Mouse (Mus musculus) brown adipose tissue, adult 24 weeks (tissue): ENCODE data around the gene Iscu. TPM values are rescaled to one million over a fixed set of nuclear protein-coding genes. Genes with fewer than 3 reads are reported as not detected.

Experiments used
- H3K27ac ChIP-seq: fragments of 200-500 bp; replicated peaks from 2 replicates; pipeline ENCODE4 v1.5.1; 2012; ENCODE audit warnings: low read depth, mild to moderate bottlenecking, low read length
- H3K4me1 ChIP-seq: fragments of 200-500 bp; 2 replicates; pipeline ENCODE4 v1.6.1; 2012; ENCODE audit warnings: low read length, mixed read lengths; ENCODE audit not compliant: control insufficient read depth, insufficient read depth, insufficient read length
- H3K4me3 ChIP-seq: fragments of 200-500 bp; 2 replicates; pipeline ENCODE4 v1.5.1; 2012; ENCODE audit warnings: low read depth, mild to moderate bottlenecking, low read length, moderate library complexity; ENCODE audit not compliant: insufficient read depth
- polyA plus RNA-seq: library from polyadenylated mRNA; stranded (reverse); fragments of >200 nt; gene quantifications from 2 replicates; pipeline ENCODE4 v1.2.4, GENCODE M21; 2012; ENCODE audit not compliant: missing spikeins, insufficient read depth, insufficient read length

Iscu gene
- polyA plus RNA-seq, 1 experiment = 426 TPM

GRCm38 (mm10) chr5:113812638-113813037 is 40.1 kb downstream of the Iscu start:
- Histone ChIP-seq H3K27ac (no peak overlapping the region), H3K4me1 (no peaks in the 10 kb centered on the region), H3K4me3 (no peak overlapping the region)

- H3K4me3 ChIP-seq = no peak overlapping the region
- no peaks in the 10 kb centered on the region for H3K4me1 ChIP-seq
- H3K27ac ChIP-seq = no peak overlapping the region
These were observed 41.1 kb downstream of the Iscu start for GRCm38 (mm10) chr5:113813608-113814007.

- H3K4me3 ChIP-seq = no peak overlapping the region
- H3K4me1 ChIP-seq = no peaks in the 10 kb centered on the region
- no peak overlapping the region for H3K27ac ChIP-seq
These were observed 41.8 kb downstream of the Iscu start for GRCm38 (mm10) chr5:113814111-113815040.

- no peak overlapping the region for H3K4me3 ChIP-seq
- no peak overlapping the region for H3K27ac ChIP-seq
- no peaks in the 10 kb centered on the region for H3K4me1 ChIP-seq
These were observed 42.5 kb downstream of the Iscu start for GRCm38 (mm10) chr5:113815041-113815389.

- H3K4me3 ChIP-seq = no peak overlapping the region
- no peaks in the 10 kb centered on the region for H3K4me1 ChIP-seq
These were observed 43.1 kb downstream of the Iscu start for GRCm38 (mm10) chr5:113815638-113816152.

GRCm38 (mm10) chr5:113818572-113818971 is 46.0 kb downstream of the Iscu start:
- Histone ChIP-seq H3K27ac (no peak overlapping the region), H3K4me3 (no peak overlapping the region), H3K4me1 (no peaks in the 10 kb centered on the region)

More at GRCm38 (mm10) chr5:113815638-113816152, 43.1 kb downstream of the Iscu start:
- H3K27ac ChIP-seq = no peak overlapping the region

DNA sequence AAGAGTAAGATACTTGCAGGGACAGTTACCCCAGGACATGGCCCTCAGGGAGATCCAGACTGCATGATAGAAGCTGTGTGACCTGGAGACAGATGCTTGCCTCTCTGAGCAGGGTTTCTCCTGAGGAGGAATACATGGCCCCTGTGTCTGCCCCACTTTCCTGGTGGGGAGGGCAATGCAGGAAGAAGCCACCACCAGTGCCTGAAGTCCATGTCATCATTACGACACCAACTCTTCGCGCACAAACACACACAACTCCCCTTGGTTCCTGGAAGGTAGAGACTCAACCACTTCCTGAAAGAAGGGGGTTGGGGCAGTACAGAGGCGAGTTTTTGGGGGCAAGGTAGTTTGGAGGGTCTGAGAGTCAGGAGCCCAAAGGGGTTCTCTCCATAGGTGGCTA is 51.7 kb downstream of the Iscu start:
- Histone ChIP-seq H3K4me1 (no peaks in the 10 kb centered on the region), H3K4me3 (no peak overlapping the region), H3K27ac (no peak overlapping the region)

GRCm38 (mm10) chr5:113825558-113825957 is 53.0 kb downstream of the Iscu start:
- Histone ChIP-seq H3K4me1 (no peaks in the 10 kb centered on the region), H3K27ac (no peak overlapping the region), H3K4me3 (no peak overlapping the region)

GRCm38 (mm10) chr5:113826619-113827018 is 54.1 kb downstream of the Iscu start:
- Histone ChIP-seq H3K4me3 (no peak overlapping the region), H3K4me1 (no peaks in the 10 kb centered on the region), H3K27ac (no peak overlapping the region)

Other genes starting within 250 kb of the Iscu start
- gene Cmklr1, start 122.3 kb upstream of the Iscu start, polyA plus RNA-seq = 10.9 and 17.4 TPM in 2 replicates
- not detected in 2 replicates for gene 1700069L16Rik, start 48.0 kb upstream of the Iscu start, polyA plus RNA-seq
- gene Ficd, start 36.9 kb upstream of the Iscu start, polyA plus RNA-seq = 4.2 and 4.4 TPM in 2 replicates
- gene Sart3, start 238 bp upstream of the Iscu start, polyA plus RNA-seq = 5.9 and 11.4 TPM in 2 replicates
- gene Tmem119, start 27.8 kb downstream of the Iscu start, polyA plus RNA-seq = 0.83 and 1.5 TPM in 2 replicates
- gene Selplg, start 59.9 kb downstream of the Iscu start, polyA plus RNA-seq = 5.5 and 6.0 TPM in 2 replicates
- gene Coro1c, start 136.0 kb downstream of the Iscu start, polyA plus RNA-seq = 12.6 and 19.9 TPM in 2 replicates
- gene Ssh1, start 221.1 kb downstream of the Iscu start, polyA plus RNA-seq = 6.2 and 11.7 TPM in 2 replicates
- not detected in 2 replicates for gene Dao, start 231.0 kb downstream of the Iscu start, polyA plus RNA-seq